ENCODE assay signal across 8 mouse cellular contexts in genomic region chr6:32588056-32588671, GRCm38 (mm10). TPM values are rescaled to one million over a fixed set of nuclear protein-coding genes. Genes with fewer than 3 reads are reported as not detected.
DNase-seq lines count a peak whose midpoint lies in the region; ATAC-seq lines count a peak whose summit lies in the region.
"Had no signal": no experiment of that assay in that cellular context is flagged by ENCODE, and none has a peak within 500 bp of the region (broad histone marks: within the 10 kb centered on the region; RNA-seq: fewer than 3 reads in every experiment).

Plxna4 (minus strand) TSS chr6:32588192.

- no peaks in the 10 kb centered on the region for H3K36me3 ChIP-seq in limb, embryonic 10.5 days
- no peaks in the 10 kb centered on the region for H3K36me3 ChIP-seq in midbrain, embryonic 12.5 days
- no peaks in the 10 kb centered on the region for H3K36me3 ChIP-seq in stomach, embryonic 15.5 days

- H3K9me3 ChIP-seq in limb, embryonic 10.5 days (replicated peaks): no peaks in the 10 kb centered on the region
- no peaks in the 10 kb centered on the region for H3K9me3 ChIP-seq in midbrain, embryonic 12.5 days
- H3K9me3 ChIP-seq in stomach, embryonic 15.5 days: no peaks in the 10 kb centered on the region

- H3K9ac ChIP-seq in midbrain, embryonic 12.5 days (replicated peaks): peak within 1 kb of the TSS; percentile 84
- peak within 1 kb of the TSS; percentile 34 for H3K9ac ChIP-seq in stomach, embryonic 15.5 days

- H3K27me3 ChIP-seq in limb, embryonic 10.5 days (ENCODE audit: low read depth, poor library complexity, severe bottlenecking): peaks cover 94% of the 10 kb centered on the region
- peaks cover 59% of the 10 kb centered on the region for H3K27me3 ChIP-seq in midbrain, embryonic 12.5 days
- peaks cover 74% of the 10 kb centered on the region for H3K27me3 ChIP-seq in stomach, embryonic 15.5 days (replicated peaks)

- DNase-seq in adrenal gland, postnatal 4 days (ENCODE audit: low spot score in 2 of 2): peak in 1 of 2 experiments; percentile 27
- peak; percentile 86 for DNase-seq in embryo, embryonic 9.5 days (ENCODE audit: extremely low spot score)
- DNase-seq in kidney, adult 11 months: peak; percentile 62
- DNase-seq in limb, embryonic 10.5 days (ENCODE audit: low spot score): peak; percentile 87

- peak within 1 kb of the TSS; percentile 99 for H3K4me2 ChIP-seq in midbrain, embryonic 12.5 days (replicated peaks)
- H3K4me2 ChIP-seq in stomach, embryonic 15.5 days: peak within 1 kb of the TSS; percentile 99

- peak within 1 kb of the TSS; percentile 85 for H3K4me3 ChIP-seq in limb, embryonic 10.5 days
- peak within 1 kb of the TSS; percentile 88 for H3K4me3 ChIP-seq in midbrain, embryonic 12.5 days
- H3K4me3 ChIP-seq in stomach, embryonic 15.5 days (replicated peaks): peak within 1 kb of the TSS; percentile 65

- peak within 1 kb of the TSS; percentile 87 for H3K27ac ChIP-seq in limb, embryonic 10.5 days
- H3K27ac ChIP-seq in midbrain, embryonic 12.5 days (replicated peaks): peak within 1 kb of the TSS; percentile 83
- no peak within 1 kb of the TSS for H3K27ac ChIP-seq in stomach, embryonic 15.5 days
- H3K27ac ChIP-seq: macrophage had no signal

- WGBS in limb, embryonic 10.5 days: 1% methylated on average over 34 of the region's 55 CpGs
- under 1% methylated on average over 39 of the region's 55 CpGs for WGBS in midbrain, embryonic 12.5 days
- whole genome bisulfite sequencing in stomach, embryonic 15.5 days: under 1% methylated on average over 28 of the region's 55 CpGs

- peak; percentile 18; the same call in 1 of the 2 replicates for ATAC-seq in granulocyte monocyte progenitor cell, adult 5-6 weeks (replicated peaks; ENCODE audit: poor library complexity, severe bottlenecking)
- ATAC-seq in midbrain, embryonic 12.5 days (ENCODE audit: low FRiP score, low read depth): peak; percentile 77
- ATAC-seq in stomach, embryonic 15.5 days (ENCODE audit: insufficient read depth, low FRiP score, low read depth): peak; percentile 55; the same call in 1 of the 2 replicates

- H3K4me1 ChIP-seq in limb, embryonic 10.5 days: peaks cover 55% of the 10 kb centered on the region
- peaks cover 33% of the 10 kb centered on the region for H3K4me1 ChIP-seq in midbrain, embryonic 12.5 days
- H3K4me1 ChIP-seq in stomach, embryonic 15.5 days: peaks cover 8% of the 10 kb centered on the region; the same call in 1 of the 2 replicates

RNA-seq across cellular contexts. Expression of gene Plxna4, which starts in this region (rescaled TPM):
- 10 to 100 TPM; 12.8 to 17.5 TPM for total RNA-seq in adrenal gland, postnatal 4 days (2021)
- not detected in 2 replicates for total RNA-seq in granulocyte monocyte progenitor cell, adult 5-6 weeks (2014; fragmentation: Nextera tagmentation)
- total RNA-seq in granulocyte monocyte progenitor cell, adult 5-6 weeks (2017): not detected in 2 replicates
- 1.1 and 1.9 TPM in 2 replicates for polyA plus RNA-seq in limb, embryonic 10.5 days (2016; fragmentation: Nextera tagmentation; extraction: Ambion mirVana)
- 5.6 and 6.7 TPM in 2 replicates for polyA plus RNA-seq in midbrain, embryonic 12.5 days (2016; fragmentation: Nextera tagmentation; extraction: Ambion mirVana)
- 2.2 and 2.3 TPM in 2 replicates for polyA plus RNA-seq in stomach, embryonic 15.5 days (2015; fragmentation: Nextera tagmentation; extraction: Ambion mirVana)

Comparison
In these comparisons a context has a peak if more than half of its experiments do, and no peak if none do; other contexts are left out.
1. RNA of gene Plxna4 (total RNA-seq): 12.8 to 17.5 TPM in adrenal gland, postnatal 4 days; not detected in granulocyte monocyte progenitor cell, adult 5-6 weeks; every median in the first group is over 10 times any median in the second.
2. Peak in ATAC-seq in granulocyte monocyte progenitor cell, adult 5-6 weeks; RNA of the gene not detected or under 1 TPM.
3. ATAC-seq: peak in every context shown above with its lines; median percentile 77 in midbrain, embryonic 12.5 days; 55 in stomach, embryonic 15.5 days; 18 in granulocyte monocyte progenitor cell, adult 5-6 weeks.
4. Peak in every context shown above with its lines, with median percentiles within 50 percentile points of each other: H3K4me3 ChIP-seq.